Mouse (Mus musculus): ENCODE data around the gene Prph2.

Prph2 gene

GRCm38 (mm10) chr17:46966892-46967291 lies 56.6 kb downstream of the Prph2 start:
- DNase-seq: no peak

- DNase-seq: no peak
Observed at GRCm38 (mm10) chr17:46972603-46973002, 62.3 kb downstream of the Prph2 start.

Measured in kidney, postnatal 25 days (tissue).